Mouse (Mus musculus) limb, embryonic 11.5 days (tissue): ENCODE measurements around the gene Denr. TPM values are rescaled to one million over a fixed set of nuclear protein-coding genes. Genes with fewer than 3 reads are reported as not detected.

Experiments used
- ATAC-seq: fragments of 200-750 bp; cut with Nextera tagmentation; 2 replicates; pipeline ENCODE4 v1.8.0; 2017; ENCODE audit warnings: low read depth; ENCODE audit not compliant: insufficient number of reproducible peaks, low FRiP score, low TSS enrichment
- DNase-seq: peaks from one replicate; pipeline ENCODE4 v3.0.0-alpha.2; 2015; ENCODE audit warnings: low spot score
- H3K27ac ChIP-seq: fragments of 300-500 bp; sonication (generic); replicated peaks from 2 replicates; pipeline ENCODE4 v1.5.1; 2014; ENCODE audit warnings: low read depth, mild to moderate bottlenecking, low read length
- H3K27me3 ChIP-seq: fragments of 300-500 bp; sonication (generic); 2 replicates; pipeline ENCODE4 v1.6.1; 2014; ENCODE audit warnings: mild to moderate bottlenecking, low read length, mixed read lengths; ENCODE audit not compliant: control insufficient read depth, insufficient read depth
- H3K36me3 ChIP-seq: fragments of 300-500 bp; sonication (generic); 2 replicates; pipeline ENCODE4 v1.6.1; 2014; ENCODE audit warnings: mild to moderate bottlenecking, low read length, moderate library complexity, mixed read lengths; ENCODE audit not compliant: control insufficient read depth, insufficient read depth
- H3K4me1 ChIP-seq: fragments of 300-500 bp; sonication (generic); 2 replicates; pipeline ENCODE4 v1.6.1; 2014; ENCODE audit warnings: low read length, mixed read lengths; ENCODE audit not compliant: control insufficient read depth, insufficient read depth
- H3K4me2 ChIP-seq: fragments of 300-500 bp; sonication (generic); 2 replicates; pipeline ENCODE4 v1.6.1; 2014; ENCODE audit warnings: low read depth, mild to moderate bottlenecking, moderate library complexity; ENCODE audit not compliant: severe bottlenecking
- H3K4me3 ChIP-seq: fragments of 300-500 bp; sonication (generic); 2 replicates; pipeline ENCODE4 v1.5.1; 2014; ENCODE audit warnings: low read depth, low read length
- H3K9ac ChIP-seq: fragments of 300-500 bp; sonication (generic); 2 replicates; pipeline ENCODE4 v1.6.1; 2014; ENCODE audit warnings: mild to moderate bottlenecking, low read length
- H3K9me3 ChIP-seq: fragments of 300-500 bp; sonication (generic); 2 replicates; pipeline ENCODE4 v1.6.1; 2016; ENCODE audit warnings: low read length; ENCODE audit not compliant: control insufficient read depth
- WGBS: fragments of 180-500 bp; shearing (Covaris S2); extraction: QIAGEN DNeasy Blood & Tissue Kit; methylation state at CpG from one replicate; pipeline ENCODE4 v1.1.7; 2014; 5-methylcytosine and 5-hydroxymethylcytosine counted together
- polyA plus RNA-seq: library from polyadenylated mRNA; unstranded; fragments of >200 nt; fragmentation: Nextera tagmentation; extraction: Ambion mirVana; gene quantifications from 2 replicates; pipeline ENCODE4 v1.2.1, GENCODE M21; 2014

Gene Denr
- polyA plus RNA-seq, 1 experiment from 2014 or later = 186 TPM

DNA sequence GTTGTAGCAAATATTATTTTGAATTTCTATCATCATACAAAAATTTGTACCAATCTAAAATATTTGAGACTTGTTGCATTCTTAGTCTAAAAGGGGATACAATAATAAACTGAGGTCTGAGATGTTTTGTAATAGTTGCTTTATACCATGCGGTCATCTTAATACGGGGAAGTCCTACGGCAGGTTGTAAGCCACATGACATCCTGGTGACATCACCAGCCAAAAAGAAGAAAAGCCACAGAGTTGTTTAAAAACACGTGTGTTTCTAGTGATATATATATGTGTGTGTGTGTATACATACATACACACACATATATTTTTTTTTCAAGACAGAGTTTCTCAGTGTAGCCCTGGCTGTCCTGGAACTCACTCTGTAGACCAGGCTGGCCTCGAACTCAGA lies 13.5 kb upstream of the Denr start:
- H3K9ac ChIP-seq = no peak overlapping the region
- no peaks in the 10 kb centered on the region for H3K27me3 ChIP-seq
- no peaks in the 10 kb centered on the region for H3K9me3 ChIP-seq
- no peak overlapping the region for H3K4me2 ChIP-seq
- ATAC-seq (no peak), DNase-seq (no peak)
- 93% methylated on average over 5 of the region's 5 CpGs for WGBS
- H3K36me3 ChIP-seq = no peaks in the 10 kb centered on the region
- no peaks in the 10 kb centered on the region for H3K4me1 ChIP-seq
- H3K27ac ChIP-seq = no peak overlapping the region
- H3K4me3 ChIP-seq = no peak overlapping the region

DNA sequence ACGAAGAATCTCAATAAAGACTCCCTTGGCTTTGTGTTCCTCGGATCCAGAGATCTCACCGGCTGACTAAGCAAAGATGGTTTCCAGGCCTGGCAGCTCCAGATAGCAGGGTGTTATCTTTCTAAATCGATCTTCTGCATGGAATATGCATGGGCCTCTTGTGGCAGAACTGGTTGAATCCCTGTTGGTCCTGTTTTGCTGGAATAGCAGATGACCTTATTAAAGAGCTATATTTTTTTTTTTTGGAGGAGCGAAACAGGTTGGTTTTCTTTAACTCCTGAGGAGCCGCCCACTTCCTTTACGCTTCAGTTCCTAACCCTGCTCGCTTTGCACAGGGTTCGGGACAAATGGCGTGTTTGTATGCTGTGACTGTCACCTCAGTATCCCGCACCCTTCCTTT lies 10.6 kb upstream of the Denr start:
- 86% methylated on average over 11 of the region's 11 CpGs for WGBS
- H3K27ac ChIP-seq = no peak overlapping the region
- H3K27me3 ChIP-seq = no peaks in the 10 kb centered on the region
- H3K4me2 ChIP-seq = no peak overlapping the region
- H3K4me3 ChIP-seq = no peak overlapping the region
- ATAC-seq (no peak), DNase-seq (no peak)
- H3K36me3 ChIP-seq = no peaks in the 10 kb centered on the region
- H3K9ac ChIP-seq = no peak overlapping the region
- H3K9me3 ChIP-seq = no peaks in the 10 kb centered on the region
- no peaks in the 10 kb centered on the region for H3K4me1 ChIP-seq

DNA sequence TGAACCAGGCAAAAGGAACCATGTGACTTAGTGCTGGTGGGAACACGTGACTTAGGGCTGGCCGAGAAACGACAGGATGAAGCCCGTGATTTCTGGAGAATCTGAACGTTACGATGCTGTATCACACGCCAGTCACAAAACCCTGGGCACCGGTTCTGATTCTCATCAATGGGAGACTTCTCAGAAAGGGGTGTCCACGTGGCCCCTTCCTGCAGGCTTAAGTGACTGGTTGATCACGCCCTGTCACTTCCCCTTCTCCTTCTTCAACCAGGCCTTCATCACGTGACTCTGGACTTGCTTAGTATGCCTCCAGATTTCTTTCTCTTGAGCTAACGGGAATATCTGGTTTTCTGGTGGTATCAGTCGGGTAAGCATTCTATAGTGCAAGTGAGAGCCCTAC lies 9.6 kb upstream of the Denr start:
- Histone ChIP-seq H3K27me3 (no peaks in the 10 kb centered on the region), H3K9ac (no peak overlapping the region), H3K4me2 (no peak overlapping the region), H3K4me1 (no peaks in the 10 kb centered on the region), H3K9me3 (no peaks in the 10 kb centered on the region), H3K36me3 (no peaks in the 10 kb centered on the region), H3K27ac (no peak overlapping the region), H3K4me3 (no peak overlapping the region)
- 90% methylated on average over 13 of the region's 13 CpGs for WGBS
- ATAC-seq (no peak), DNase-seq (no peak)

DNA sequence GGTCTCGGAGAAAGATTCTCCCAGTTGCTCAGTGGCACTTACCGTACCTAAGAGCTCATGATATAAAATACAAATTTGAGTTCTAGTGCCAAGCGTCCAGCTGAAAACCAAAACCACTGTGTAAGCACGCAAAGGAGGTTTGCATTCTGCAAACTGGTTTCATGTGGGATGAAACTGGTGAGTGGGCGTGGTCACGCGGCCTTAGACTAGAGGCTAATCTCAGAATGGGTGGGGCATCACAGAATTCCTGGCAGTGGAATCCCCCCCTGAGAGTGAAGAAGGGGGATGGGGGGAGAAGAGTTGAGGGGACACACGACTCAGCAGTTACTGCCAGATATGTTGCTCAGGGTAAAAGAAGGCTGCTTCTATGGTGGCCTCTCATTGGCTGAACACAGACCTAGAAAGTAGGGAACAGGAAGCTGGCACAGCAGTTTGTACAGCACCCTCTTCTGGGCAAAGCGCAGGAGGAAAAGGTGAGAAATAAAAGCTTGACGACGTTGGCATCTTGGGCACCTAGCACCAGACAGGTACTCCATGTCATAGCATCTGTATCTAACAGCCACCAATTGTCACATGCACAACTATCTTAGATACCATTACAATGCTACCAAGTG lies 2.8 kb upstream of the Denr start:
- peaks cover 5% of the 10 kb centered on the region for H3K4me1 ChIP-seq
- no peaks in the 10 kb centered on the region for H3K27me3 ChIP-seq
- no peak overlapping the region for H3K4me2 ChIP-seq
- H3K9me3 ChIP-seq = no peaks in the 10 kb centered on the region
- H3K36me3 ChIP-seq = peaks cover 6% of the 10 kb centered on the region
- no peak overlapping the region for H3K27ac ChIP-seq
- WGBS = 72% methylated on average over 11 of the region's 11 CpGs
- DNase-seq (no peak), ATAC-seq (no peak)
- H3K4me3 ChIP-seq = no peak overlapping the region
- H3K9ac ChIP-seq = no peak overlapping the region

DNA sequence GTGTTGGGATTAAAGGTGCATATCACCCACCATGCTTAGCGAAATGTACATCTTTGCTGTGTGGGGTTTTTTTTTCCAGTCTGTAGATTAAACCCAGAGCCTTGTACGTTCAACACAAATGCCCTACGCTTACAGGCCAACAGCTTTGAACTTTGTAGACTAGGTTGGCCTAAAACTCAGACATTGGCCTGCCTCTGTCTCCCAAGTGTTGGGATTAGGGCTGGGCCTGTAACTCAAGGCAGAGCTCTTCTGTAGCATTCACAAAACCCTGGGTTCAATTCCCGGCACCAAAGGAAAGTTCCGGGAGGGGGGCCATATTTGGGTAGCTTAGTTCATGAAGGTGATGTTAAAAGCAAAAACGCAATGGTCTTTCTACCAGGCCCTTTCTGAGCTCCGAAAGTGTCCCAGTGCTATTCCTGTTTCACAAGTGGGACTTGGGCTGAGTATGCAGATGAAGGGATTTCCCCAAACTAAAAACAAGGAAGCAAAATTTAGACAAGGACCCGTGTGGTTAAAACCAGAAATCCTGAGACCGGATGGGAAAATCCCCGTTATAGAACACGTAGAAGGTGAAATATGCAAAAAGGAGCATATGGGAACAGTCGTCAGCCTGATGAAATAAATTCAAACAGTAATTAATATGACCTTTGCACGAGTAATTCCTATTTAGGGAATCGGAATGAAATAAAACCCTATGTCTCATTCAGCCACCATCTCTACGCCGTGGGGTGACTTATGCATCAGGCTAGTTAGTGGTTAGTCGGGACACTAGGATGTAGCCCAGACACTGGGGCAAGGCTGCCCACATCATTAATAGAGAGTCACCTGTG lies 614 bp upstream of the Denr start:
- no peaks in the 10 kb centered on the region for H3K9me3 ChIP-seq
- ATAC-seq = no peak
- no peak overlapping the region for H3K9ac ChIP-seq
- no peak for DNase-seq
- H3K27ac ChIP-seq = no peak overlapping the region
- peaks cover 11% of the 10 kb centered on the region for H3K36me3 ChIP-seq
- peak overlapping the region; percentile 72 for H3K4me3 ChIP-seq
- 73% methylated on average over 17 of the region's 17 CpGs for WGBS
- no peaks in the 10 kb centered on the region for H3K27me3 ChIP-seq
- peaks cover 5% of the 10 kb centered on the region for H3K4me1 ChIP-seq
- H3K4me2 ChIP-seq = no peak overlapping the region

DNA sequence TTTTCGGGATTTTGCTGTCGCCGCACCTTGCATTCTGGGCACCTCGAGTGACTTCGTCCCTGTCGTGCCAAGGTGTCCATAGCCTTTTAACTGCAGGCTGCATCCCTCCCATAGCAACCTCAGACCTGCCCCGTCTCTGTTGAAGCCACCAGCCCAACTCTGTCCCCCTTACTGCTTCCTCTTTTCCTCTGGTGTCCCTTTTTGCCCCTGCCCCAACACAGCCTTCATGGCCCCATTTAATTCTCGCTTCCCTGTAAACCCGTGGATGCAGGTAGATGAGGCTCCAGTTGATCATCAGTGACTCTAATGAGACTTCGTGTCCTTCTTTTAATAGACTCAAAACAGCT lies 629 bp downstream of the Denr start:
- no peaks in the 10 kb centered on the region for H3K9me3 ChIP-seq
- WGBS = 4% methylated on average over 10 of the region's 10 CpGs

DNA sequence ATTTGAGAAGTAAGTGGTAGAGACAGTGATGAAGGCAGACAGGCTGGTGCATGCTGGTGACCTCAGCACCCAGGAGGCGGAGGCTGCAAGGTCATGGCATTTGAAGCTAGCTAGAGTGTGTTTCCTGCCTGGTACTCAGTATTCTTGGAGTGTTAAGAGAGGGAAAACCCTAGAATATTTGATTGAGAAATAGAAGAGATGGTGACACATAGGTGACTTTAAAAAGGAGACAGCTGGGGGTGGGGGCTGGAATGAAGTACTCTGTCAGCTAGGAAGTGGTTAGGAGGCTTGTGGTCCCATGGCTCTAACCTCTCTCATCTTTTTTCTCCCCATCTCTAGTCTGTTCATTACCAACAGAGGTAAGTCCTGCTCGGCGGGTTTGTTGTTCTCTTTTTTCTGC lies 7.9 kb downstream of the Denr start:
- Histone ChIP-seq H3K9me3 (no peaks in the 10 kb centered on the region), H3K36me3 (peaks cover 12% of the 10 kb centered on the region), H3K4me2 (no peak overlapping the region), H3K4me1 (no peaks in the 10 kb centered on the region), H3K4me3 (no peak overlapping the region), H3K9ac (no peak overlapping the region), H3K27me3 (no peaks in the 10 kb centered on the region), H3K27ac (no peak overlapping the region)
- 94% methylated on average over 3 of the region's 3 CpGs for WGBS
- DNase-seq (no peak), ATAC-seq (no peak)

More for the DNA sequence above, 629 bp downstream of the Denr start:
- peak overlapping the region; percentile 72 for H3K4me3 ChIP-seq
- H3K27ac ChIP-seq = peak overlapping the region; percentile 9; the same call in 1 of the 2 replicates
- no peaks in the 10 kb centered on the region for H3K27me3 ChIP-seq
- ATAC-seq = no peak
- no peak for DNase-seq
- H3K9ac ChIP-seq = peak overlapping the region; percentile 96
- H3K4me1 ChIP-seq = peaks cover 5% of the 10 kb centered on the region
- peaks cover 11% of the 10 kb centered on the region for H3K36me3 ChIP-seq
- H3K4me2 ChIP-seq = peak overlapping the region; percentile 65

DNA sequence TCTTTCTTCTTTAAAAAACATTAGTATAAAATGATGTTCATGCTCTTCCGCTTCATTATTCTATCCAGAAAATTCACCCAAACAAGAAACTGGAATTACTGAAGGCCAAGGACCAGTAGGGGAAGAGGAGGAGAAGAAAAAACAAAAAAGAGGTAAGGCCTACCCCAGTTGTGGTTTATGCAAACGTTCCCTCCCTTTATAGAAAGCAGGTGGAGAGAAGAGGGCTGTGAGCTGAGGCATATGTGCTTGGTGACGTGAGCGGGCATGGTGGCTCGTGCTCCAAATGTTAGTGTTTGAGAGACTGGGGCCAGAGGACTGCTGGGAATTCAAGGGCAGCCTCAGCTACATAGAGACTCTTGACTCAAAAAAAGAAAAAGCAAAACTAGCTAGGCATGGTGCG lies 15.1 kb downstream of the Denr start:
- H3K9me3 ChIP-seq = no peaks in the 10 kb centered on the region
- H3K4me3 ChIP-seq = no peak overlapping the region
- no peak overlapping the region for H3K9ac ChIP-seq
- 89% methylated on average over 6 of the region's 6 CpGs for WGBS
- H3K27me3 ChIP-seq = no peaks in the 10 kb centered on the region
- H3K27ac ChIP-seq = no peak overlapping the region
- ATAC-seq (no peak), DNase-seq (no peak)
- no peak overlapping the region for H3K4me2 ChIP-seq
- H3K36me3 ChIP-seq = peaks cover 27% of the 10 kb centered on the region; the same call in 1 of the 2 replicates
- no peaks in the 10 kb centered on the region for H3K4me1 ChIP-seq
